Mouse (Mus musculus): Measurements from ENCODE around the gene Lpar3.

The Lpar3 gene

GRCm38 (mm10) chr3:146220776-146221486 is at the start of gene Lpar3:
Gene Lpar3 (plus strand): TSS chr3:146220963.
- peak; percentile 64 to 81 for DNase-seq (ENCODE audit: inconsistent age in 2 of 2, low spot score in 1 of 2)

- no peak for DNase-seq (ENCODE audit: inconsistent age in 2 of 2, low spot score in 1 of 2)
Measured at GRCm38 (mm10) chr3:146173030-146173429, 47.7 kb upstream of the Lpar3 start.

- no peak for DNase-seq (ENCODE audit: inconsistent age in 2 of 2, low spot score in 1 of 2)
Measured at GRCm38 (mm10) chr3:146174215-146174614, 46.5 kb upstream of the Lpar3 start.

- no peak for DNase-seq (ENCODE audit: inconsistent age in 2 of 2, low spot score in 1 of 2)
Measured at GRCm38 (mm10) chr3:146177295-146177694, 43.5 kb upstream of the Lpar3 start.

GRCm38 (mm10) chr3:146177748-146178582 is 42.8 kb upstream of the Lpar3 start:
- DNase-seq (ENCODE audit: inconsistent age in 2 of 2, low spot score in 1 of 2), result peak; percentile 72 to 93

- DNase-seq (ENCODE audit: inconsistent age in 2 of 2, low spot score in 1 of 2), result no peak
Measured at GRCm38 (mm10) chr3:146180341-146180740, 40.4 kb upstream of the Lpar3 start.

GRCm38 (mm10) chr3:146180986-146181385 is 39.8 kb upstream of the Lpar3 start:
- DNase-seq (ENCODE audit: inconsistent age in 2 of 2, low spot score in 1 of 2), result peak; percentile 53 to 79

GRCm38 (mm10) chr3:146184992-146185657 is 35.6 kb upstream of the Lpar3 start:
- peak; percentile 68 to 90 for DNase-seq (ENCODE audit: inconsistent age in 2 of 2, low spot score in 1 of 2)

- DNase-seq (ENCODE audit: inconsistent age in 2 of 2, low spot score in 1 of 2), result no peak
Measured at GRCm38 (mm10) chr3:146186033-146186432, 34.7 kb upstream of the Lpar3 start.

- DNase-seq (ENCODE audit: inconsistent age in 2 of 2, low spot score in 1 of 2), result no peak
Measured at GRCm38 (mm10) chr3:146189933-146190332, 30.8 kb upstream of the Lpar3 start.

- DNase-seq (ENCODE audit: inconsistent age in 2 of 2, low spot score in 1 of 2), result no peak
Measured at GRCm38 (mm10) chr3:146192507-146192906, 28.3 kb upstream of the Lpar3 start.

GRCm38 (mm10) chr3:146195153-146195552 is 25.6 kb upstream of the Lpar3 start:
- DNase-seq (ENCODE audit: inconsistent age in 2 of 2, low spot score in 1 of 2), result no peak

- DNase-seq (ENCODE audit: inconsistent age in 2 of 2, low spot score in 1 of 2), result no peak
Measured at GRCm38 (mm10) chr3:146196301-146196700, 24.5 kb upstream of the Lpar3 start.

- DNase-seq (ENCODE audit: inconsistent age in 2 of 2, low spot score in 1 of 2), result no peak
Measured at GRCm38 (mm10) chr3:146196780-146197743, 23.7 kb upstream of the Lpar3 start.

GRCm38 (mm10) chr3:146197785-146198184 is 23.0 kb upstream of the Lpar3 start:
- DNase-seq (ENCODE audit: inconsistent age in 2 of 2, low spot score in 1 of 2), result no peak

GRCm38 (mm10) chr3:146198803-146199481 is 21.8 kb upstream of the Lpar3 start:
- no peak for DNase-seq (ENCODE audit: inconsistent age in 2 of 2, low spot score in 1 of 2)

GRCm38 (mm10) chr3:146199486-146199885 is 21.3 kb upstream of the Lpar3 start:
- DNase-seq (ENCODE audit: inconsistent age in 2 of 2, low spot score in 1 of 2), result no peak

GRCm38 (mm10) chr3:146204375-146204774 is 16.4 kb upstream of the Lpar3 start:
- no peak for DNase-seq (ENCODE audit: inconsistent age in 2 of 2, low spot score in 1 of 2)

GRCm38 (mm10) chr3:146205305-146205704 is 15.5 kb upstream of the Lpar3 start:
- DNase-seq (ENCODE audit: inconsistent age in 2 of 2, low spot score in 1 of 2), result no peak

GRCm38 (mm10) chr3:146206635-146207034 is 14.1 kb upstream of the Lpar3 start:
- no peak for DNase-seq (ENCODE audit: inconsistent age in 2 of 2, low spot score in 1 of 2)

All from adrenal gland, adult (tissue).